Mouse (Mus musculus) midbrain, embryonic 11.5 days (tissue): ENCODE measurements around the gene Dennd2d. TPM values are rescaled to one million over a fixed set of nuclear protein-coding genes. Genes with fewer than 3 reads are reported as not detected.
A peak's percentile ranks its signal among the peaks of the same experiment; 100 is the strongest.

Source experiments
- ATAC-seq: fragments of 200-750 bp; cut with Nextera tagmentation; 2 replicates; pipeline ENCODE4 v1.8.0; 2017; ENCODE audit warnings: moderate TSS enrichment, moderate library complexity; ENCODE audit not compliant: low FRiP score
- DNase-seq: peaks from one replicate; pipeline ENCODE4 v3.0.0; 2015; ENCODE audit warnings: low spot score; ENCODE audit errors: missing footprints
- H3K27ac ChIP-seq: fragments of 300-500 bp; sonication (generic); 2 replicates; pipeline ENCODE4 v1.5.1; 2014; ENCODE audit warnings: low read depth, low read length
- H3K27me3 ChIP-seq: fragments of 300-500 bp; sonication (generic); 2 replicates; pipeline ENCODE4 v1.6.1; 2014; ENCODE audit warnings: mild to moderate bottlenecking, low read length, moderate library complexity, mixed read lengths; ENCODE audit not compliant: control insufficient read depth, insufficient read depth
- H3K36me3 ChIP-seq: fragments of 300-500 bp; sonication (generic); 2 replicates; pipeline ENCODE4 v1.6.1; 2014; ENCODE audit warnings: mild to moderate bottlenecking, low read length, moderate library complexity, mixed read lengths; ENCODE audit not compliant: control insufficient read depth, insufficient read depth
- H3K4me1 ChIP-seq: fragments of 300-500 bp; sonication (generic); 2 replicates; pipeline ENCODE4 v1.6.1; 2014; ENCODE audit warnings: low read length; ENCODE audit not compliant: control insufficient read depth, insufficient read depth
- H3K4me2 ChIP-seq: fragments of 300-500 bp; sonication (generic); 2 replicates; pipeline ENCODE4 v1.6.1; 2014; ENCODE audit warnings: mild to moderate bottlenecking, moderate library complexity
- H3K4me3 ChIP-seq: fragments of 300-500 bp; sonication (generic); 2 replicates; pipeline ENCODE4 v1.5.1; 2014; ENCODE audit warnings: low read depth, low read length
- H3K9ac ChIP-seq: fragments of 300-500 bp; sonication (generic); 2 replicates; pipeline ENCODE4 v1.6.1; 2014; ENCODE audit warnings: low read length
- H3K9me3 ChIP-seq: fragments of 300-500 bp; sonication (generic); 2 replicates; pipeline ENCODE4 v1.6.1; 2016; ENCODE audit warnings: low read length; ENCODE audit not compliant: control insufficient read depth
- WGBS: fragments of 180-500 bp; shearing (Covaris S2); extraction: QIAGEN DNeasy Blood & Tissue Kit; methylation state at CpG from one replicate; pipeline ENCODE4 v1.1.7; 2014; 5-methylcytosine and 5-hydroxymethylcytosine counted together
- polyA plus RNA-seq: library from polyadenylated mRNA; unstranded; fragments of >200 nt; fragmentation: Nextera tagmentation; extraction: Ambion mirVana; gene quantifications from 2 replicates; pipeline ENCODE4 v1.2.1, GENCODE M21; 2014

Dennd2d gene
- polyA plus RNA-seq, 1 experiment from 2014 or later, result 0.72 TPM

DNA sequence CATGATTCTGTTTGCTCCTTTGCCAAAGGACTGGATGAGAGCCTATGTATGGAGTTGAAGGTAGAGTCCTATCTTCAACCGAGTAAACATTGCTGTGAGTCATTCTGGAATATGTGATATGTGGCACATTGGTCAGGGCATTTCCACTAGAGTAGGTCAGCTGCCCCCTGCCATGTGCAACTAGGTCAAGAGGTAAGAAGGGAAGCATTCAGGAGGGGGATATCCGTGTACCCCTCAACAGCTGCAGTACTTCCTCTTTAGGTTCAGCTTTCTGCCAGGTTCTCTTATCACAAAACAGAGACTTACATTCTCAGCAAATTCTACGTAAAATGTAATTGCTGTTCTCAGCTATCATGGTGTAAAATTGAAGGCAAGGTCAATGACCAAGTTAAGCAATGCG, 8.0 kb upstream of the Dennd2d start:
- Histone ChIP-seq H3K9ac (no peak overlapping the region), H3K27me3 (no peaks in the 10 kb centered on the region), H3K4me2 (no peak overlapping the region), H3K4me1 (no peaks in the 10 kb centered on the region), H3K4me3 (no peak overlapping the region), H3K27ac (no peak overlapping the region), H3K9me3 (no peaks in the 10 kb centered on the region), H3K36me3 (no peaks in the 10 kb centered on the region)
- ATAC-seq (no peak), DNase-seq (no peak)
- 87% methylated on average over 4 of the region's 4 CpGs for WGBS

DNA sequence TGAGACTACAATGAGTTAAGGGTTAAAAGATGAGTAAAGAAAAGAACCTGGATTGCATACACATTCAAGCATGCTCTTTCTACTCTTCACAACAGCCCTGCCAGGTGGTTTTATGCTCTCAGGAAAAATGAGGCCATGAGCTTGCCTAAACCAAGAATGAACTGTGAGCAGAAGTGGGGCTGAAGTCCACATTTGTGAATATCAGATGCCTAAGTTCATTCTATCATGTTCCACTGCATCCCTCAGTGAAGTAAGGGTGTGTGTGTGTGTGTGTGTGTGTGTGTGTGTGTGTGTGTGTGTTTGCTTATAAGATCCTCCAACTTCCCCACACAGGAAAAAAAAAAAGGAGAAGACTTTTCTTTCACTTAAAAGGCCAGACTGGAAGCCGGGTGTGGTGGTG, 5.3 kb upstream of the Dennd2d start:
- H3K9me3 ChIP-seq, result no peaks in the 10 kb centered on the region
- no peak overlapping the region for H3K27ac ChIP-seq
- no peak overlapping the region for H3K4me3 ChIP-seq
- no peaks in the 10 kb centered on the region for H3K4me1 ChIP-seq
- DNase-seq, result no peak
- no peaks in the 10 kb centered on the region for H3K36me3 ChIP-seq
- WGBS, result 81% methylated on average over 1 of the region's 1 CpGs
- ATAC-seq, result no peak
- no peak overlapping the region for H3K4me2 ChIP-seq
- no peak overlapping the region for H3K9ac ChIP-seq
- no peaks in the 10 kb centered on the region for H3K27me3 ChIP-seq

DNA sequence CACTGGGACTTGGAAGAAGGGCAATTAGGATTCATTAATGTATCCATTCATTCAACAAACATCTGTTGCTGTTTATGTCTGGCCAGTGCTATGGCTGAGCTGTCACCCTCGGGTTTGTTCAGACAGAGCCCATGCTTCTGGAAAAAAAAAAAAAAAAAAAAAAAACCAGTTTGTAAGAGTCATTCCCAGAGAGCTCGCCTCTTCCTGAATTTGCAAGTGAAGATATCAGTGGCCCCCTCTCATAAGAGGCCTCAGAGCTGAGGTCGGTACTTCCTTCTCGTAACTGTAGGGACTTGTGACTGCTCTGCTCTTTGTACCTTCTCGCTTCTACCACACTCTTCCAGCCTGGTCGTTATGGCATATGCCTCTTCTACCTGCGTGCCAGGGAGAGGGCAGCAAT, 1.1 kb downstream of the Dennd2d start:
- Histone ChIP-seq H3K27me3 (peaks cover 6% of the 10 kb centered on the region; the same call in 1 of the 2 replicates), H3K9ac (no peak overlapping the region), H3K4me3 (no peak overlapping the region), H3K27ac (no peak overlapping the region), H3K4me1 (0 out of 2 replicates have a peak, but pooled peaks cover 6% of the 10 kb centered on the region), H3K36me3 (no peaks in the 10 kb centered on the region), H3K4me2 (peak overlapping the region; percentile 95; the same call in 1 of the 2 replicates), H3K9me3 (no peaks in the 10 kb centered on the region)
- 79% methylated on average over 7 of the region's 7 CpGs for WGBS
- no peak for DNase-seq
- ATAC-seq, result no peak

DNA sequence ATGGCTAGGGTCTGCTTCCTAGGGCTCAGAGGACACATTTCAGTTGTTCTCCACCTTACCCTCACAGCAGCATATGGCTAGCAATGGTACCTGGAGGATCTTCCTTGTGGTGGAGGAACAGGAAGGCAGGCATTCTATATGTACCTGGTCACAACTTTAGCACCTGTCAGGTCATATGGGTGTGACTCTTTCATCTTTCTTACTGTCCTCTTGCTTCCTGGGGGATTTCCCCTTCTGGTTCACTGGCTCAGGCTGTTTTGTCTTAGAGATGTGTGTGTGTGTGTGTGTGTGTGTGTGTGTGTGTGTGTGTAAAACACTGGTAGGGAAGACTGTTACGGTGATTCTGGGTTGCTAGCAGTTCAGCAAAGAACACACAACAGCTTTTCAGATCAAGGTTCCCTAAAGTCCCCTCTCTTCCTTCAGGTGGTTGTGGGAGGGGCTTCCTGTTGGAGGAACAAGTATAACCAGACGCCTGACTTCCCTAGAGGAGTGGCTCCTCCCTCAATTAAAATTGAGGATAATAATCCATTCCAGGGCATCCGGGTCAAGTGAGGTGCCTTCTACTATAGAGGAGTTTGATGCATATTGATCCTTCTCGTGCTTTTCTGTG, 1.7 kb downstream of the Dennd2d start:
- peaks cover 6% of the 10 kb centered on the region; the same call in 1 of the 2 replicates for H3K27me3 ChIP-seq
- ATAC-seq (no peak), DNase-seq (no peak)
- no peaks in the 10 kb centered on the region for H3K36me3 ChIP-seq
- H3K4me2 ChIP-seq, result no peak overlapping the region
- no peaks in the 10 kb centered on the region for H3K9me3 ChIP-seq
- no peak overlapping the region for H3K9ac ChIP-seq
- H3K27ac ChIP-seq, result no peak overlapping the region
- no peak overlapping the region for H3K4me3 ChIP-seq
- WGBS, result 74% methylated on average over 4 of the region's 4 CpGs
- H3K4me1 ChIP-seq, result 0 out of 2 replicates have a peak, but pooled peaks cover 6% of the 10 kb centered on the region

DNA sequence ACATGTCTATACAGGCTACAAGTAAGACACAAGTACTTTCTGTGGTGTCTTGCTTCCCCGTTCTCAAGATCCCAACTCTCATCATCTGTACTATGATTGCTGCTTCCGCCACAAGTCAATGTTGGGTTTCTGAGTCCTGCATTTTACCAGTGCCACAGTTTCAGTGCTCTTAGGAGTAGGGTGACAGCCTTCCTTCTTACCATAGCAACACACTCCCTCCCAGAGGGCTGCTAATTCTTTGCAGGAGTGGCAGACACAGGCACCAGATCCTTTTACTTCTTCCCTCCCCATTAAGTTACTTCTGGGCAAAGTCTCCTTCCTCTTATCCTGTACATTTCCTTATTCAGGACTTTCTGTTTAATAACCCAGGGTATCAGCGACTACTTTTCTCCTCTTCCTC, 2.7 kb downstream of the Dennd2d start:
- ATAC-seq, result no peak
- H3K4me2 ChIP-seq, result no peak overlapping the region
- H3K4me1 ChIP-seq, result 0 out of 2 replicates have a peak, but pooled peaks cover 6% of the 10 kb centered on the region
- H3K4me3 ChIP-seq, result no peak overlapping the region
- no peaks in the 10 kb centered on the region for H3K9me3 ChIP-seq
- 98% methylated on average over 3 of the region's 3 CpGs for WGBS
- H3K27ac ChIP-seq, result no peak overlapping the region
- H3K9ac ChIP-seq, result no peak overlapping the region
- DNase-seq, result peak; percentile 14
- H3K36me3 ChIP-seq, result no peaks in the 10 kb centered on the region
- H3K27me3 ChIP-seq, result peaks cover 6% of the 10 kb centered on the region; the same call in 1 of the 2 replicates

DNA sequence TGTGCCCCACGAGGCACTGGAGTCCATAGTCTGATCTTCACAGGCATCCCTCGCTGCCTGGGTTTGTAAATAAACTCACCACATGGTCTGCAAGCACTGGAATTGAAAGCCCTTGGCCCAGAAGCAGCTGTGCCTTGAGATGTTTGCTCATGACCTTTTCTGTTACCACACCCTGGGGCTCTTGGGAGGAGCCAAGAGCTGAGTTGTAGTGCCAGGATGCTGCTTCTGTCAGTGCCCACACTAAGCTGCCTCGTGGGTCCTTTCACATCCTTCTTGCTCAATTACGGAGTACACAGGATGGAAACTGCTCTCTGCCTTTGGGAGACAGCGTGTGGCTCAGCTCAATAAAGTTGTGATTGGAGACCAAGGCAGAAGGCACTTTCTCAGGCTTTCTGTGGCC, 3.6 kb downstream of the Dennd2d start:
- WGBS, result 78% methylated on average over 5 of the region's 5 CpGs
- H3K27me3 ChIP-seq, result peaks cover 6% of the 10 kb centered on the region; the same call in 1 of the 2 replicates
- 0 out of 2 replicates have a peak, but pooled peaks cover 6% of the 10 kb centered on the region for H3K4me1 ChIP-seq
- H3K4me3 ChIP-seq, result no peak overlapping the region
- H3K4me2 ChIP-seq, result no peak overlapping the region
- no peak overlapping the region for H3K9ac ChIP-seq
- no peaks in the 10 kb centered on the region for H3K36me3 ChIP-seq
- H3K27ac ChIP-seq, result no peak overlapping the region
- no peaks in the 10 kb centered on the region for H3K9me3 ChIP-seq
- ATAC-seq (no peak), DNase-seq (peak; percentile 56)

DNA sequence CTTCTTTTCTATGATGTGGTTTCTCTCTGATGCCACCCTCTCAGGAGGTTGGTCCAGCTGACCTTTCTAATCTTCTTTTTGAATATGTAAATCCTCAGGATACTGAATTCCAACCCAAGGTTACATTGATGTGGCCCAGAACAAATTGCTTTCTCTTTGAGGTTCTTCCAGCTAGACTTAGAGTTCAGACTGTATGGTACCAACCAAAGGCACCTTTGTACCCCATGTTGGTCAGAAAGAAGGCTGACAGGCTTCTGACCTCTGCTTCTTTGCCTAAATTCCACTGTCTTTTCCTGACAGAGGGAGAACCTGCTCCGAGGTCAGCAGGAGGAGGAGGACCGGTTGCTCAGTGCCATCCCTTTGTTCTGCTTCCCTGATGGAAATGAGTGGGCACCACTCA, 5.3 kb downstream of the Dennd2d start:
- Histone ChIP-seq H3K36me3 (no peaks in the 10 kb centered on the region), H3K27ac (no peak overlapping the region), H3K9ac (no peak overlapping the region), H3K9me3 (no peaks in the 10 kb centered on the region), H3K4me1 (0 out of 2 replicates have a peak, but pooled peaks cover 2% of the 10 kb centered on the region), H3K4me2 (no peak overlapping the region), H3K27me3 (peaks cover 3% of the 10 kb centered on the region; the same call in 1 of the 2 replicates), H3K4me3 (no peak overlapping the region)
- 75% methylated on average over 2 of the region's 2 CpGs for WGBS
- no peak for ATAC-seq
- peak; percentile 61 for DNase-seq

DNA sequence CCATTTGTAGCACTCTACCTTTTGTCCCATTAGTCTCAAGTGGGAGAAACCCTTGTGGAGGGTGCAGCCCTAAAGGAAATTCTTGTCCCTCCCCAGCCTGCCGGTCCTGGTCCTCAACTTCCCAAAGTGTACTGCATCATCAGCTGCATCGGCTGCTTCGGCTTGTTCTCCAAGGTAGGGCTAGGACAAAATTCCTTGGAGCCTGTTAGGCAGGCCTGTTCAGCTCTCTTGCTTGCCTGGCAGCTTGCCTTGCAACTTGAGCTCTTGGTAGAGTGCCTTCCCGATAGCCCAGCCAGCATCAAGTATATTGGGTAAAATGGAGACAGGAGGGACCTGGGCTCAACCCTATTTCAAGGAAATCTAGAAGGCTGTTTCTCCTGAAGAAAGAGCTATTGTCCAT, 8.0 kb downstream of the Dennd2d start:
- Histone ChIP-seq H3K9me3 (no peaks in the 10 kb centered on the region), H3K27ac (no peak overlapping the region), H3K4me1 (no peaks in the 10 kb centered on the region), H3K4me3 (no peak overlapping the region), H3K36me3 (no peaks in the 10 kb centered on the region), H3K27me3 (no peaks in the 10 kb centered on the region), H3K4me2 (no peak overlapping the region), H3K9ac (no peak overlapping the region)
- DNase-seq (no peak), ATAC-seq (no peak)
- 82% methylated on average over 4 of the region's 4 CpGs for WGBS

DNA sequence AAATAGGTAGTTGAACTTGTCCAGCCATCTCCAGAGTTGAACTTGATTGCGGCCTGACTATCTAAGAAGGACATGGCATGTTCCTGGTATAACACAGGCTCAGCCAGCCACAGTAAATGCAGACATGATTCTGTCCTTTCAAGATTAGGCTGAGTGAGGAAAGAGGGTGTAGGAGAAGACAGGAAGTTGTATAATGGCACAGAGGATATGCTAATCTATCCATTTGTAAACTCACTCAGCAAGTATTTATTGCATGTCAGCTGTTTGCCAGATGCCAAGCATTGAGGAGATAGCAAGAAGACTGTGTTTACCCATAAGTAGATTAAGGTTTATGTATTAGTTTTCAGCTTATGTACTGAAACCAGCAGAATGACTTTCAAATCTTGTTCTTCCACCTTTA, 10.5 kb downstream of the Dennd2d start:
- ATAC-seq (no peak), DNase-seq (no peak)
- no peak overlapping the region for H3K4me3 ChIP-seq
- H3K27me3 ChIP-seq, result no peaks in the 10 kb centered on the region
- 92% methylated on average over 1 of the region's 1 CpGs for WGBS
- no peaks in the 10 kb centered on the region for H3K4me1 ChIP-seq
- no peak overlapping the region for H3K9ac ChIP-seq
- no peaks in the 10 kb centered on the region for H3K36me3 ChIP-seq
- no peaks in the 10 kb centered on the region for H3K9me3 ChIP-seq
- no peak overlapping the region for H3K27ac ChIP-seq
- no peak overlapping the region for H3K4me2 ChIP-seq
